Mouse (Mus musculus) CH12.LX (cell line): Measurements from ENCODE around the gene Aqp5.

Source experiments
- EP300 ChIP-seq: IDR thresholded peaks from 2 replicates; pipeline ENCODE4 v1.6.1; 2011; ENCODE audit warnings: low read length, improper control_type of control experiment
- TCF12 ChIP-seq: IDR thresholded peaks from 2 replicates; pipeline ENCODE4 v1.6.1; 2014; ENCODE audit warnings: low read depth, mild to moderate bottlenecking, inconsistent platforms, low read length, improper control_type of control experiment

DNA sequence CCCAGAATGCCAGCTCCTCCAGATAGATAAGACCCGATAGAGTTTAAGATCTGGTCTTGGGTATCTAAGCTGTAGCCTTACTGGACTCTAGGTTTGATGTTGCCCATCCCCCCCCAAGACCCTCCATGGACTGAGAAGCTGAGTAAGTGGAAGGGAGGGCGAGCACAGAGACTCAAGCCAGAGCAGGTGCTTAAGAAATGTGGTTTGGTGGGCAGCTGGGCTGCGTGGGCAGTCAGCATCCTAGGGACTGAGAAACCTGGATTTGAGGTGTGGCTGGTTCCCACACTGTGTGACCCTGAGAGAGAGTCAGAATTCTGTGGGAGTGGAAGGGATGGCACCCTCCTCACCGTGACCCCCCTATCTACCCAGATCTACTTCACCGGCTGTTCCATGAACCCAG, 2.3 kb downstream of the Aqp5 start:
- TF ChIP-seq EP300 (no peak), TCF12 (no peak)
